Mouse (Mus musculus) stomach, postnatal 0 days (tissue): ENCODE measurements around the gene Foxj2.

ENCODE experiments used
- CTCF ChIP-seq: IDR thresholded peaks from 2 replicates; pipeline ENCODE4 v1.5.1; 2016; ENCODE audit warnings: antibody characterized with exemption, low read depth, mild to moderate bottlenecking, moderate library complexity
- EP300 ChIP-seq: optimal IDR thresholded peaks from 2 replicates; pipeline ENCODE3; 2016; ENCODE audit warnings: antibody characterized with exemption

DNA sequence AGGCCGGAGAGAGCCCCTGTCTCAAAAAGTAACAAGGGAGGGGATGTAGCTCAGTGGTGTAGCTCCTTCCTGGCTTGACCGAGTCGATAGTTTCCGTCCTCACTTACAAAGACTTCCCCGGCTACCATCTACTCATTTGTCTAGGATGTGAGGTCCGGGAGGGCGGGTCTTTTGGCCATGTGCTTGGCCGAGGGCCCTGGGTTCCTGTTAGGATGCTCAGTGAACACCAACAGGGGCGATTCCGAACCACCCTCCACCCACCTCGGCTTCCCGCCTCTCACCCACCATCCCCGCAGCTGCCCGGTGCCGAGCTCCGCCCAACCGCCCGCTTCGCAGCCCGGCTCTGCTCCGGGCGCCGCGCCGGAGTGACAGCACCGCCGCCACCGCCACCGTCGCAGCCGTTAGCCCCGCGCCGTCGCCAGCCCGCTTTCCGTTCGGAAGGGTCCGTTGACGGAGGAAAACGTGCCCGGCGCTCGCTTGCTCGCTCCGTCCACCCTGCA lies 18.4 kb upstream of the Foxj2 start, which contains the start of gene Slc2a3:
- no peak for TF ChIP-seq CTCF
- TF ChIP-seq EP300, result no peak
